Mouse (Mus musculus): ENCODE data around the gene Tlcd2. TPM values are rescaled to one million over a fixed set of nuclear protein-coding genes. Genes with fewer than 3 reads are reported as not detected.

Gene Tlcd2
- 8.7 and 11.0 TPM in 2 replicates for polyA plus RNA-seq (2014; fragmentation: Nextera tagmentation; extraction: Ambion mirVana)

DNA sequence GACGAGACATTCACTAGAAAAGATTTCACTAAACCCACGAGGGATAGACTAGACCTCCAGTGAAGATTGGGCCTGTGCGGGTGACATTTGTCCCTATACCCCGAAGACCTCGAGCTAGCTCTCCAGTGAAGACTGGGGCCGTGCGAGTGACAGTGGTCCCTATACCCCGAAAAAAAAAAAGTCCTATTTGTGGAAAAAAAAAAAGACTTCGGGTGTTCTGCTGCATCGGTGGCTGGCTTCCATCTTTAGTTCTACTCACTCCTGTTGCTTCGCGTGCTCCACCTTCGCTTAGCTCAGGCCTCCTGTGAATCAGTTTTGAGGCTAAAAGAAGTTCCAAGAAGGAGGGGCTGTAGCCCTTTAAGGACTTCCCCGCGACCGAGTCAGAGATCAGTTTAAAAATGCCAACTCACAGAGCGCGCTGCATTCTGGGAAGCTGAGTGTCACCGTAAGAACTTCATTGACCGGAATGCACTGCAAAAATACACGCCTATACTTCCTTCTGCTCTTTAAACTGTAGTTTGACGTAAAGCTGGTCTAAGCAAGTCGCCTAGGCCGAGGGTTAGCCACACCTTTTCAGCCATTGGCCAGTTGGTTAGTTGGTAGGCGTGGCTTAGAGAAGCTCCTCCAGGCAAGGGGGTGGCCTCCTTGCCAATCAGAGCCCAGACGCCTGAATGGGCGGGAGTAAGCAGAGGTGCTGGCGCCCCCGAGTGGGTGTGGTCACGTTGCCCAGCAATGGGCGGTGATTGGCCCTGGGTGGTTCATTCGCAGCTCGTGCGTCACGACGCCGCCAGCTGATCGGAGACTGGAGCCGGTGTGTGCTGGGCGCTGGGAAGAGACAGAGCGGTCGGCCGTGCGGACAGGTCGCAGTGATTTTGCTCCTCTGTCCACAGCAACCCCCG is at the start of gene Tlcd2:
Gene Tlcd2, plus strand, starts transcription at position 872 of the 899 bp plus-strand sequence.
- Histone ChIP-seq H3K4me2 (ENCODE audit: low read depth) (peak within 1 kb of the TSS; percentile 92), H3K36me3 (ENCODE audit: control insufficient read depth, insufficient read depth, low read length) (no peaks in the 10 kb centered on the region), H3K27me3 (ENCODE audit: control insufficient read depth, insufficient read depth, low read length) (no peaks in the 10 kb centered on the region), H3K9me3 (ENCODE audit: control insufficient read depth, low read length) (no peaks in the 10 kb centered on the region), H3K4me1 (ENCODE audit: control insufficient read depth, insufficient read depth, low read length) (peaks cover 23% of the 10 kb centered on the region), H3K4me3 (ENCODE audit: low read depth, low read length) (peak within 1 kb of the TSS; percentile 73), H3K27ac (ENCODE audit: low read depth, low read length) (peak within 1 kb of the TSS; percentile 62; the same call in 1 of the 2 replicates), H3K9ac (ENCODE audit: low read length) (peak within 1 kb of the TSS; percentile 54)
- ATAC-seq (ENCODE audit: insufficient read depth, low FRiP score, low TSS enrichment) (peak; percentile 93), DNase-seq (ENCODE audit: low spot score) (peak; percentile 99)
- WGBS: under 1% methylated on average over 46 of the region's 46 CpGs

DNA sequence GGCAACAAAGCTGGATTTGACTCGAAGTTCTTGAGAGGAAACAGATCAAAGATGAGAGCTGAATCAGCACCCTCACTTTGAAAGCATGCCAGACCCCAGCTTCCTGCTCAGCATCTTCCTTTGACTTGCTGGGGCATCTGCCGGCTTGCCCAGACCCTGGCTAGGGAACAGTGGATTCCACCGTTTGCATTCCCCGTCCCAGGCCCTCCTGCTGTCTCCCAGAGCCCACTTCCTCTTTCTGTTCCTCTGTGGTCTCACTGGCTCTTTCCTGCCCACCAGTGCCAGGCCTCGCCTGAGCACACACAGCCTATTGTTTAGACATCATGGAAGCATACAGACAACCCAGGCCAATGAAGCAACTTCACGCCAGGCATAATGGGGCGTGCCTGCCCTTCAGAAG is 46.4 kb upstream of the Tlcd2 start:
- no peak for ATAC-seq (ENCODE audit: insufficient read depth, low FRiP score, low TSS enrichment)
- Histone ChIP-seq H3K4me3 (ENCODE audit: low read depth, low read length) (no peak overlapping the region), H3K4me1 (ENCODE audit: control insufficient read depth, insufficient read depth, low read length) (no peaks in the 10 kb centered on the region), H3K36me3 (ENCODE audit: control insufficient read depth, insufficient read depth, low read length) (peaks cover 2% of the 10 kb centered on the region), H3K9ac (ENCODE audit: low read length) (no peak overlapping the region), H3K9me3 (ENCODE audit: control insufficient read depth, low read length) (no peaks in the 10 kb centered on the region), H3K27ac (ENCODE audit: low read depth, low read length) (no peak overlapping the region), H3K4me2 (ENCODE audit: low read depth) (no peak overlapping the region), H3K27me3 (ENCODE audit: control insufficient read depth, insufficient read depth, low read length) (no peaks in the 10 kb centered on the region)
- no peak for DNase-seq (ENCODE audit: low spot score)
- WGBS: 61% methylated on average over 7 of the region's 7 CpGs

DNA sequence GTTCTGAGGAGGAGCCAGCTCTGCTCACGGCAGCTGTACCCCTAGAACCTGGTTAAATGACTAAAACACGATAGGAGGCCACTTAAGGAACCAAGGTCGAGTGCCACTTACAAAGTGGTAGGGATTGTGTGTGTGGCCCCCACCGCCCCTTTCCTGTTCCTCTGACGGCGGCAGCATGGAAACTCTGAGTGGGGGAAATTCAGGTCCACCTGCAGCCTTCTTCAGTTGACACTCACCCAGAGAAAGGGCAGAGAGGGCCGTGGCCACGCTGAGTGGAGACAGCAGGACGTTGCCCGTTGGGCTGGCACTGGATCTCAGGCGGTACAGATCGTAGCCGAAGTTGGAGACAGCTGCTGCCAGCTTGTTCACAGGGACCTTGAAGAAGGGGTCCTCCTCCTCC is 45.5 kb upstream of the Tlcd2 start:
- no peak for DNase-seq (ENCODE audit: low spot score)
- Histone ChIP-seq H3K9ac (ENCODE audit: low read length) (no peak overlapping the region), H3K27me3 (ENCODE audit: control insufficient read depth, insufficient read depth, low read length) (no peaks in the 10 kb centered on the region), H3K4me2 (ENCODE audit: low read depth) (no peak overlapping the region), H3K4me3 (ENCODE audit: low read depth, low read length) (no peak overlapping the region), H3K9me3 (ENCODE audit: control insufficient read depth, low read length) (no peaks in the 10 kb centered on the region), H3K4me1 (ENCODE audit: control insufficient read depth, insufficient read depth, low read length) (no peaks in the 10 kb centered on the region), H3K36me3 (ENCODE audit: control insufficient read depth, insufficient read depth, low read length) (peaks cover 2% of the 10 kb centered on the region), H3K27ac (ENCODE audit: low read depth, low read length) (no peak overlapping the region)
- ATAC-seq (ENCODE audit: insufficient read depth, low FRiP score, low TSS enrichment): no peak
- WGBS: 91% methylated on average over 13 of the region's 13 CpGs

DNA sequence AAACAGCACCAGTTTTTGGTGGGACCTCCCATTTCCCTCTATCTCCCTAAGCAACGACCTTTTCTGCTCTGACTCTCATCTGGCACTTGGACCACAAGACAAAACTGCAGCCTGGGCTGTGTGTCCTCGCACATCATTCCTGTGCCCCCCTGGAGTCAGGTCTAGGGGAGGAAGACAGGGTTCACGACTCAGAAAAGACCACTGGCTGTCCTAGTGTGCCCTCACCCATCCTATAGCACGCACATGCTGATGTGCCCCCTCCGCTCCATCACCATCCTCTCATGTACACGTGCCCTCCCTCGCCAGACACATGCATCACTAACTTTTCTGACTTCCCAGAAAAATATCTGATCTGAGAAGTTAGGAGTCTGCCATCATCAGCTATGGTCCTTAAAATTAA is 41.5 kb upstream of the Tlcd2 start:
- DNase-seq (ENCODE audit: low spot score) (no peak), ATAC-seq (ENCODE audit: insufficient read depth, low FRiP score, low TSS enrichment) (no peak)
- WGBS: 91% methylated on average over 7 of the region's 7 CpGs
- Histone ChIP-seq H3K4me1 (ENCODE audit: control insufficient read depth, insufficient read depth, low read length) (peaks cover 10% of the 10 kb centered on the region), H3K4me3 (ENCODE audit: low read depth, low read length) (no peak overlapping the region), H3K27me3 (ENCODE audit: control insufficient read depth, insufficient read depth, low read length) (no peaks in the 10 kb centered on the region), H3K9me3 (ENCODE audit: control insufficient read depth, low read length) (no peaks in the 10 kb centered on the region), H3K9ac (ENCODE audit: low read length) (no peak overlapping the region), H3K36me3 (ENCODE audit: control insufficient read depth, insufficient read depth, low read length) (peaks cover 2% of the 10 kb centered on the region), H3K27ac (ENCODE audit: low read depth, low read length) (no peak overlapping the region), H3K4me2 (ENCODE audit: low read depth) (no peak overlapping the region)

DNA sequence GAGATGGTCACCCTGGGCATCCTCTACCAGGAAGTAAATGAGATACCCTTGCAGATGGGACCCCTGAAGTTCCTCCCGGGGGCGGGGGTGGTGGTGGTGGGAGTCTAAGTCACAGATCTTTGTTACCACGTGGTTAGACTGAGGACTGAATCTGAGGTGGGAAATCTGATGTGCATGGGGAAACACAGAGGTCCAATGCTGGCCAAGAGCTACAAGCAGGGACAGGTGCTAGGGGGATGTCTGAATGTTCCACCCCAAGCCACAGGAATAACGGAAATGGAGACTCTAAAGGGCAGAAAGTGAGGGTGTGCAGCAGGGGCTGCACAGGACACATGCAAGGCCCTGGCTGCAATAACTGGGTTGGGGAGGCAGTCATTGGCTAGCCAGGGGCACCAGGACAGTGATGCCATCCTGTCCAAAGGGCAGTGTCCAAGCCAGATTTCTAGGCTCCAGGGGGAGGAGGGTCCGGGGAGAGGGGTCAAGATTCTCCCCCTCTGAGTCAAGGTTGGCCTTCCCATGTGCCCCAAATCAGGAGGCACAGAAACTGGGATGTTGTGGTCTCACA is 40.6 kb upstream of the Tlcd2 start:
- ATAC-seq (ENCODE audit: insufficient read depth, low FRiP score, low TSS enrichment) (no peak), DNase-seq (ENCODE audit: low spot score) (peak; percentile 20)
- Histone ChIP-seq H3K36me3 (ENCODE audit: control insufficient read depth, insufficient read depth, low read length) (no peaks in the 10 kb centered on the region), H3K4me3 (ENCODE audit: low read depth, low read length) (no peak overlapping the region), H3K4me2 (ENCODE audit: low read depth) (peak overlapping the region; percentile 40; the same call in 1 of the 2 replicates), H3K27me3 (ENCODE audit: control insufficient read depth, insufficient read depth, low read length) (no peaks in the 10 kb centered on the region), H3K27ac (ENCODE audit: low read depth, low read length) (no peak overlapping the region), H3K4me1 (ENCODE audit: control insufficient read depth, insufficient read depth, low read length) (peaks cover 10% of the 10 kb centered on the region), H3K9me3 (ENCODE audit: control insufficient read depth, low read length) (no peaks in the 10 kb centered on the region), H3K9ac (ENCODE audit: low read length) (no peak overlapping the region)
- 66% methylated on average over 5 of the region's 5 CpGs for WGBS

DNA sequence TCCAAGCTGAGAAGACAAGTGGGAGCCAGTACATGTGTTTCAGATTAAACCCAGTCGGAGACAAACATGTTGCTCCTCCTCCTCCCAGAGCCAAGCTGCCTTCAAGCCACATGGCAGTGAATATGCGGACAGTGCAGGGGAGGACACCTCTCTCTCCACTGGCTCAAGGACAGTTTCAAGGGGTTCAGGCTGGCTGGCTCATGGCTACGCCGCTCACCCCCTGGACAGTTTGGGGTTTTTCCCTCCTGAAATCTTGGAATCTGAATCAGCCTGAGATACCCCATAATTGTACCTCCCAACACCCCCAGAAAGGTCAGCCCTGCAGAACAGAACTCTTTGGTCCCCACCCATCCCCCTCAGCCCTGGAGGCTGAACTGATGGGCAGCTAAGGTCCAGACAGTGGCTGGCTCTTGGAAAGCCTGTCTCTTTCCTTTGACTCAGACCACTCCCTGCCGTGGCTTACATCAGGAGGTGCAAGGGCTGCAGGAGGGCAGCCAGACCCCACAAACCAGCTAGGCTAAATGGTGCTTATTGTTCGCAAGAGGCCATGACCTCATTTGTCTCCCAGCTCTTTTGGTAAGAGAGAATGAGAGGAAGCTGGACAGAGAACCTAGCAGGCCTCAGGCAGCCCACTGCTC is 40.0 kb upstream of the Tlcd2 start:
- DNase-seq (ENCODE audit: low spot score) (peak; percentile 32), ATAC-seq (ENCODE audit: insufficient read depth, low FRiP score, low TSS enrichment) (no peak)
- H3K4me3 ChIP-seq (ENCODE audit: low read depth, low read length): peak overlapping the region; percentile 31
- H3K9me3 ChIP-seq (ENCODE audit: control insufficient read depth, low read length): no peaks in the 10 kb centered on the region
- peak overlapping the region; percentile 40 for H3K4me2 ChIP-seq (ENCODE audit: low read depth)
- H3K4me1 ChIP-seq (ENCODE audit: control insufficient read depth, insufficient read depth, low read length): peaks cover 10% of the 10 kb centered on the region
- H3K27me3 ChIP-seq (ENCODE audit: control insufficient read depth, insufficient read depth, low read length): no peaks in the 10 kb centered on the region
- peak overlapping the region; percentile 31 for H3K9ac ChIP-seq (ENCODE audit: low read length)
- WGBS: 35% methylated on average over 6 of the region's 6 CpGs
- H3K27ac ChIP-seq (ENCODE audit: low read depth, low read length): no peak overlapping the region
- H3K36me3 ChIP-seq (ENCODE audit: control insufficient read depth, insufficient read depth, low read length): no peaks in the 10 kb centered on the region

DNA sequence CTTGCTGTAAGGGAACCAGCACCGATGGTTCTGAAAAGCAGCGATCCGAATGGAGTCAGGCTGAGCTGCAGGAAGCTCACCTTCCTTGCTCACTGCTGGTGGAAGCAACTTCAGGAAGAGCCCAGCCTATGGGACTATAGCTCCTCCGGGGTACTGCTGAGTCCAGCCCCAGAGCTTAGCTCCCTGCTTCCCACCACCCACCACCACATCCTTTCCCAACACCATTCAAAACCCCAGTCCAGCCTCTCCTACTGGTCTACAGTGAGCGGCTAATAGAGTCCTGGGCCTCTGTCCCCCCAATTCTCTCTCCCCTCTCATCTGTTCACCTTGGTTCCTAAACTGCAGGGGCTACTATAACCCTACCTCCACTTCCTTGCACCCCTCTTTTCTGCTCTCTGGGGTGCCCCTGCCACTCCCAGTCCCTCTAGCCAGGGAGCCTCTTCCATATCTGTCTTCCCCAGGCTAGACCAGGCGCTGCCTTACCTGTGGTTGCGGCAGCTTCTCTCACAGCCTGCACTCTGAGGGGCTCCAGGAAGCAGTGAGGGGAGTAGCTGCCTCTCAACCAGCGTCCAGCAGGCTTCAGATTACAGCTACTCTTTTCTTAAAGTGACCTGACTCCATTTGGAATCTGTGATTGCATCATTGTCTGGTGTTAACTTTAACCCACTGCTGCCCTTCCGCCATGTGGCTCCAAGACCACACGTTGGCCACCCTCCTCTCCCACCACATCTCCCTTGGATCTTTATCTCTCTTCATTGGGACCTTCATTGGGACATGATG is 39.3 kb upstream of the Tlcd2 start, which contains the start of gene Serpinf1:
Gene Serpinf1, minus strand, starts transcription at position 689 of the 780 bp plus-strand sequence.
- Histone ChIP-seq H3K9ac (ENCODE audit: low read length) (peak within 1 kb of the TSS; percentile 31), H3K9me3 (ENCODE audit: control insufficient read depth, low read length) (no peaks in the 10 kb centered on the region), H3K4me2 (ENCODE audit: low read depth) (peak within 1 kb of the TSS; percentile 40), H3K4me3 (ENCODE audit: low read depth, low read length) (peak within 1 kb of the TSS; percentile 31), H3K27ac (ENCODE audit: low read depth, low read length) (no peak within 1 kb of the TSS), H3K4me1 (ENCODE audit: control insufficient read depth, insufficient read depth, low read length) (peaks cover 10% of the 10 kb centered on the region), H3K27me3 (ENCODE audit: control insufficient read depth, insufficient read depth, low read length) (no peaks in the 10 kb centered on the region), H3K36me3 (ENCODE audit: control insufficient read depth, insufficient read depth, low read length) (no peaks in the 10 kb centered on the region)
- WGBS: 45% methylated on average over 10 of the region's 10 CpGs
- DNase-seq (ENCODE audit: low spot score): peak; percentile 31
- no peak for ATAC-seq (ENCODE audit: insufficient read depth, low FRiP score, low TSS enrichment)

DNA sequence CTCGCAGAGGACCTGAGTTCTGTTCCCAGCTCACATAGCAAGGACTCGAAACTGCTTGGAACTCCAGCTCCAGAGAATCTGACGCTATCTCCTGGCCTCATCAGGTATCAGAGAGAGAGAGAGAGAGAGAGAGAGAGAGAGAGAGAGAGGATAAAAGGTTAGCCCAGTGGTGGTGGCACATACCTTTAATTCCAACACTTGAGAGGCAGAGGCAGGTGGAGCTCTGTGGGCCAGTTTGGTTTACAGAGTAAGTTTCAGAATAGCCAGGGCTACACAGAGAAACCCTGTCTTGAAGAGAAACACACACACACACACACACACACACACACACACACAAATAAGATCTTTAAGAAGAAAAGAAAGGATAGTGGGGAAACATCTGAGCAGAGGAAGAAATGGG is 38.4 kb upstream of the Tlcd2 start:
- H3K4me1 ChIP-seq (ENCODE audit: control insufficient read depth, insufficient read depth, low read length): peaks cover 10% of the 10 kb centered on the region
- no peaks in the 10 kb centered on the region for H3K27me3 ChIP-seq (ENCODE audit: control insufficient read depth, insufficient read depth, low read length)
- no peak overlapping the region for H3K27ac ChIP-seq (ENCODE audit: low read depth, low read length)
- no peak overlapping the region for H3K4me3 ChIP-seq (ENCODE audit: low read depth, low read length)
- 75% methylated on average over 3 of the region's 3 CpGs for WGBS
- ATAC-seq (ENCODE audit: insufficient read depth, low FRiP score, low TSS enrichment) (no peak), DNase-seq (ENCODE audit: low spot score) (no peak)
- no peaks in the 10 kb centered on the region for H3K9me3 ChIP-seq (ENCODE audit: control insufficient read depth, low read length)
- H3K36me3 ChIP-seq (ENCODE audit: control insufficient read depth, insufficient read depth, low read length): no peaks in the 10 kb centered on the region
- no peak overlapping the region for H3K4me2 ChIP-seq (ENCODE audit: low read depth)
- no peak overlapping the region for H3K9ac ChIP-seq (ENCODE audit: low read length)

Measured in neural tube, embryonic 11.5 days (tissue).